Mouse (Mus musculus) forebrain, embryonic 13.5 days (tissue): ENCODE measurements around the gene Ms4a4d. TPM values are rescaled to one million over a fixed set of nuclear protein-coding genes. Genes with fewer than 3 reads are reported as not detected.
"Not testable (repeated sequence)": the region's sequence is repeated elsewhere in the genome, so short reads cannot be mapped to it uniquely, and the experiment has no call there.

Experiments
- ATAC-seq: fragments of 200-750 bp; cut with Nextera tagmentation; 2 replicates; pipeline ENCODE4 v1.8.0; 2017
- H3K27ac ChIP-seq: fragments of 300-500 bp; sonication (generic); 2 replicates; pipeline ENCODE4 v1.5.1; 2015; ENCODE audit warnings: inconsistent platforms, mild to moderate bottlenecking, moderate library complexity
- H3K27me3 ChIP-seq: fragments of 300-500 bp; sonication (generic); 2 replicates; pipeline ENCODE4 v1.6.1; 2015; ENCODE audit warnings: mild to moderate bottlenecking, inconsistent platforms
- H3K36me3 ChIP-seq: fragments of 300-500 bp; sonication (generic); 2 replicates; pipeline ENCODE4 v1.6.1; 2015; ENCODE audit warnings: mild to moderate bottlenecking, inconsistent platforms; ENCODE audit not compliant: poor library complexity, severe bottlenecking
- H3K4me1 ChIP-seq: fragments of 300-500 bp; sonication (generic); 2 replicates; pipeline ENCODE4 v1.6.1; 2015; ENCODE audit warnings: inconsistent platforms
- H3K4me2 ChIP-seq: fragments of 300-500 bp; sonication (generic); 2 replicates; pipeline ENCODE4 v1.6.1; 2015; ENCODE audit warnings: inconsistent platforms, mild to moderate bottlenecking, moderate library complexity
- H3K4me3 ChIP-seq: fragments of 300-500 bp; sonication (generic); 2 replicates; pipeline ENCODE4 v1.5.1; 2015; ENCODE audit warnings: mild to moderate bottlenecking, inconsistent platforms
- H3K9ac ChIP-seq: fragments of 300-500 bp; sonication (generic); 2 replicates; pipeline ENCODE4 v1.6.1; 2015; ENCODE audit warnings: mild to moderate bottlenecking, inconsistent platforms
- H3K9me3 ChIP-seq: fragments of 300-500 bp; sonication (generic); replicated peaks from 2 replicates; pipeline ENCODE4 v1.6.1; 2016; ENCODE audit warnings: inconsistent platforms
- WGBS: fragments of 180-500 bp; shearing (Covaris S2); methylation state at CpG from one replicate; pipeline ENCODE4 v1.1.7; 2015; 5-methylcytosine and 5-hydroxymethylcytosine counted together
- polyA plus RNA-seq: library from polyadenylated mRNA; unstranded; fragments of >200 nt; fragmentation: Nextera tagmentation; extraction: Ambion mirVana; gene quantifications from 2 replicates; pipeline ENCODE4 v1.2.1, GENCODE M21; 2015

Gene Ms4a4d
- polyA plus RNA-seq, 1 experiment from 2014 or later = not detected

- WGBS = 90% methylated on average over 2 of the region's 2 CpGs
- H3K27ac ChIP-seq, H3K4me3 ChIP-seq, H3K9me3 ChIP-seq, H3K27me3 ChIP-seq, H3K9ac ChIP-seq, H3K4me2 ChIP-seq, H3K4me1 ChIP-seq, ATAC-seq, H3K36me3 ChIP-seq: not testable (repeated sequence)
Observed at GRCm38 (mm10) chr19:11518356-11518755, 18.2 kb upstream of the Ms4a4d start.

GRCm38 (mm10) chr19:11520146-11520545 lies 16.5 kb upstream of the Ms4a4d start:
- ATAC-seq = no peak
- Histone ChIP-seq H3K9ac (no peak overlapping the region), H3K9me3 (no peaks in the 10 kb centered on the region), H3K4me3 (no peak overlapping the region), H3K4me1 (no peaks in the 10 kb centered on the region), H3K27me3 (no peaks in the 10 kb centered on the region), H3K27ac (no peak overlapping the region), H3K36me3 (no peaks in the 10 kb centered on the region), H3K4me2 (no peak overlapping the region)
- 88% methylated on average over 3 of the region's 3 CpGs for WGBS

- H3K9ac ChIP-seq = no peak overlapping the region
- H3K36me3 ChIP-seq = no peaks in the 10 kb centered on the region
- no peaks in the 10 kb centered on the region for H3K9me3 ChIP-seq
- no peak overlapping the region for H3K4me2 ChIP-seq
- no peak for ATAC-seq
- WGBS = 67% methylated on average over 1 of the region's 1 CpGs
- no peak overlapping the region for H3K27ac ChIP-seq
- no peaks in the 10 kb centered on the region for H3K4me1 ChIP-seq
- no peak overlapping the region for H3K4me3 ChIP-seq
- H3K27me3 ChIP-seq = no peaks in the 10 kb centered on the region
Observed at GRCm38 (mm10) chr19:11533421-11533820, 3.2 kb upstream of the Ms4a4d start.

GRCm38 (mm10) chr19:11533888-11534445 lies 2.6 kb upstream of the Ms4a4d start:
- H3K27ac ChIP-seq = no peak overlapping the region
- no peak overlapping the region for H3K9ac ChIP-seq
- H3K27me3 ChIP-seq = no peaks in the 10 kb centered on the region
- H3K4me3 ChIP-seq = no peak overlapping the region
- ATAC-seq = no peak
- 64% methylated on average over 2 of the region's 2 CpGs for WGBS
- no peaks in the 10 kb centered on the region for H3K9me3 ChIP-seq
- no peaks in the 10 kb centered on the region for H3K36me3 ChIP-seq
- no peaks in the 10 kb centered on the region for H3K4me1 ChIP-seq
- no peak overlapping the region for H3K4me2 ChIP-seq

GRCm38 (mm10) chr19:11537336-11537735 lies 735 bp downstream of the Ms4a4d start:
- no peaks in the 10 kb centered on the region for H3K27me3 ChIP-seq
- H3K36me3 ChIP-seq = no peaks in the 10 kb centered on the region
- H3K27ac ChIP-seq = no peak overlapping the region
- no peak for ATAC-seq
- no peaks in the 10 kb centered on the region for H3K9me3 ChIP-seq
- WGBS = 24% methylated on average over 2 of the region's 2 CpGs
- no peak overlapping the region for H3K9ac ChIP-seq
- H3K4me3 ChIP-seq = no peak overlapping the region
- no peaks in the 10 kb centered on the region for H3K4me1 ChIP-seq
- H3K4me2 ChIP-seq = no peak overlapping the region

GRCm38 (mm10) chr19:11540166-11540821 lies 3.7 kb downstream of the Ms4a4d start:
- H3K27ac ChIP-seq, H3K9ac ChIP-seq, ATAC-seq, H3K36me3 ChIP-seq, H3K4me2 ChIP-seq, H3K4me3 ChIP-seq, H3K4me1 ChIP-seq, H3K27me3 ChIP-seq, H3K9me3 ChIP-seq: not testable (repeated sequence)
- WGBS = 92% methylated on average over 1 of the region's 1 CpGs

- not testable (repeated sequence) for H3K4me2 ChIP-seq, H3K9ac ChIP-seq, H3K4me1 ChIP-seq, H3K4me3 ChIP-seq, H3K27ac ChIP-seq, H3K9me3 ChIP-seq, H3K36me3 ChIP-seq, ATAC-seq, H3K27me3 ChIP-seq
- WGBS = 86% methylated on average over 2 of the region's 2 CpGs
Observed at GRCm38 (mm10) chr19:11544383-11544782, 7.8 kb downstream of the Ms4a4d start.

GRCm38 (mm10) chr19:11547911-11548310 lies 11.3 kb downstream of the Ms4a4d start:
- H3K9me3 ChIP-seq = no peaks in the 10 kb centered on the region
- no peak overlapping the region for H3K27ac ChIP-seq
- H3K4me3 ChIP-seq = no peak overlapping the region
- H3K4me1 ChIP-seq = no peaks in the 10 kb centered on the region
- H3K36me3 ChIP-seq = no peaks in the 10 kb centered on the region
- no peak overlapping the region for H3K4me2 ChIP-seq
- H3K27me3 ChIP-seq = no peaks in the 10 kb centered on the region
- H3K9ac ChIP-seq = no peak overlapping the region
- ATAC-seq = no peak

- Histone ChIP-seq H3K27me3 (no peaks in the 10 kb centered on the region), H3K36me3 (no peaks in the 10 kb centered on the region), H3K4me3 (no peak overlapping the region), H3K27ac (no peak overlapping the region), H3K4me2 (no peak overlapping the region), H3K4me1 (no peaks in the 10 kb centered on the region), H3K9ac (no peak overlapping the region), H3K9me3 (no peaks in the 10 kb centered on the region)
- WGBS = 92% methylated on average over 5 of the region's 5 CpGs
- ATAC-seq = no peak
Observed at GRCm38 (mm10) chr19:11554726-11555125, 18.1 kb downstream of the Ms4a4d start.

- not testable (repeated sequence) for H3K4me1 ChIP-seq, H3K4me2 ChIP-seq, H3K4me3 ChIP-seq, H3K27ac ChIP-seq, H3K36me3 ChIP-seq, H3K27me3 ChIP-seq, ATAC-seq, H3K9ac ChIP-seq, H3K9me3 ChIP-seq
Observed at GRCm38 (mm10) chr19:11559560-11559959, 23.0 kb downstream of the Ms4a4d start.

- no peaks in the 10 kb centered on the region for H3K36me3 ChIP-seq
- H3K4me3 ChIP-seq = no peak overlapping the region
- no peak overlapping the region for H3K9ac ChIP-seq
- no peaks in the 10 kb centered on the region for H3K27me3 ChIP-seq
- no peak overlapping the region for H3K27ac ChIP-seq
- 88% methylated on average over 8 of the region's 8 CpGs for WGBS
- no peak overlapping the region for H3K4me2 ChIP-seq
- no peaks in the 10 kb centered on the region for H3K9me3 ChIP-seq
- H3K4me1 ChIP-seq = no peaks in the 10 kb centered on the region
- no peak for ATAC-seq
Observed at GRCm38 (mm10) chr19:11574965-11575364, 38.4 kb downstream of the Ms4a4d start.

- Histone ChIP-seq H3K36me3 (no peaks in the 10 kb centered on the region), H3K27me3 (no peaks in the 10 kb centered on the region), H3K9ac (no peak overlapping the region), H3K9me3 (no peaks in the 10 kb centered on the region; the same call in 1 of the 2 replicates), H3K4me3 (no peak overlapping the region), H3K4me1 (no peaks in the 10 kb centered on the region), H3K4me2 (no peak overlapping the region), H3K27ac (no peak overlapping the region)
- 71% methylated on average over 4 of the region's 4 CpGs for WGBS
- ATAC-seq = no peak
Observed at GRCm38 (mm10) chr19:11589205-11589604, 52.6 kb downstream of the Ms4a4d start.

- H3K9ac ChIP-seq = no peak overlapping the region
Observed at GRCm38 (mm10) chr19:11589891-11590449, 53.4 kb downstream of the Ms4a4d start.

More at GRCm38 (mm10) chr19:11589891-11590449, 53.4 kb downstream of the Ms4a4d start:
- no peak overlapping the region for H3K27ac ChIP-seq
- no peaks in the 10 kb centered on the region for H3K36me3 ChIP-seq
- ATAC-seq = no peak
- no peaks in the 10 kb centered on the region for H3K4me1 ChIP-seq
- H3K9me3 ChIP-seq = no peaks in the 10 kb centered on the region; the same call in 1 of the 2 replicates
- WGBS = 81% methylated on average over 2 of the region's 2 CpGs
- no peak overlapping the region for H3K4me3 ChIP-seq
- no peaks in the 10 kb centered on the region for H3K27me3 ChIP-seq
- H3K4me2 ChIP-seq = no peak overlapping the region
